Mouse (Mus musculus): Measurements from ENCODE around the gene Ahcyl2.

DNA sequence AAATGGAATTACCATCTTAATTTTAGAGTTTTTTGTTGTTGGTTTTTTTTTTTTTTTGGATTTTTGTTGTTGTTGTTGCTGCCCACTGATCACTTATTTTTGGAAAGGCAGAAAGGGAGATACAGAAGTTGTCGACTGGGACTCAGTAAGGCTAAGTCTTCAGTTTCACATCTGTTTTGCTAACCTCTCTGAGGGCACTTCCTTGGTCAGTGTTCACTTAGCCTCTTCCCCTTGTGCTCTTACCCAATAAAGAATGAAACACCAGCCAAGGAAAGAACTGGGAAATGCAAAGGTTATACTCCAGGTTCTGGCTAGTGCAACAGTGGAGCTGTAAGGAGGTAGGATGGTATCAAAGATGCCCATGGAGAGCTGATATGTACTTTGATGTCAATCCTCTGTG is 38.3 kb upstream of the Ahcyl2 start:
- TF ChIP-seq CTCF (IDR thresholded peaks at IDR 0.05; ENCODE audit: extremely low read depth, insufficient read depth, low read length) (no peak), POLR2A (IDR thresholded peaks at IDR 0.05; ENCODE audit: extremely low read depth, insufficient read depth, low read length) (no peak)

Measured in cortical plate, adult 2 months (tissue).